Comparison of ENCODE assay signal across 9 mouse cellular contexts in genomic region chr19:6299450-6300267, GRCm38 (mm10). TPM values are rescaled to one million over a fixed set of nuclear protein-coding genes. Genes with fewer than 3 reads are reported as not detected.
DNase-seq lines count a peak whose midpoint lies in the region; ATAC-seq and TF ChIP-seq lines count a peak whose summit lies in the region.
"Had no signal": no experiment of that assay in that cellular context is flagged by ENCODE, and none has a peak within 500 bp of the region (broad histone marks: within the 10 kb centered on the region; RNA-seq: fewer than 3 reads in every experiment).

No protein-coding gene starts in this region.

- ATAC-seq in erythroid progenitor cell, adult 5-6 weeks (replicated peaks; ENCODE audit: low FRiP score, poor library complexity, severe bottlenecking): 0 out of 2 replicates have a peak, but pooled peaks have one; percentile 10
- peak; percentile 52 for ATAC-seq in monocyte, adult 5-6 weeks (replicated peaks; ENCODE audit: insufficient number of reproducible peaks, low FRiP score, low TSS enrichment, poor library complexity, severe bottlenecking)

- DNase-seq in kidney, adult 2 months: peak; percentile 49
- no peak for DNase-seq in kidney, adult 11 months
- peak; percentile 25 to 36 for DNase-seq in kidney, postnatal 4 days
- DNase-seq in cerebellum, adult 9-11 months: no peak
- DNase-seq in spleen, postnatal 4 days (ENCODE audit: low spot score in 2 of 2): no peak
- no peak for DNase-seq in cerebellum, postnatal 4 days (ENCODE audit: low spot score in 2 of 2)

- 0 out of 2 replicates have a peak, but pooled peaks have one; percentile 3 for TF ChIP-seq CTCF in kidney, adult 2 months (conservative IDR thresholded peaks at IDR 0.05; ENCODE audit: insufficient read depth, insufficient read length, low read depth, low read length)

- no peak for TF ChIP-seq POLR2A in kidney, adult 2 months (IDR thresholded peaks at IDR 0.05; ENCODE audit: low read depth, low read length)

- H3K27me3 ChIP-seq in kidney, adult 2 months (replicated peaks; ENCODE audit: control insufficient read depth, insufficient read depth, low read length): no peaks in the 10 kb centered on the region
- H3K27me3 ChIP-seq: midbrain, embryonic 12.5 days had no signal

- peaks cover 5% of the 10 kb centered on the region; the same call in 1 of the 2 replicates for H3K4me1 ChIP-seq in kidney, adult 2 months (ENCODE audit: control insufficient read depth, insufficient read depth, low read length)
- H3K4me1 ChIP-seq: midbrain, embryonic 12.5 days had no signal

- H3K4me3 ChIP-seq in kidney, adult 2 months (ENCODE audit: insufficient read depth, low read depth, low read length): no peak overlapping the region
- H3K4me3 ChIP-seq: midbrain, embryonic 12.5 days had no signal

- H3K27ac ChIP-seq in kidney, adult 2 months (ENCODE audit: insufficient read depth, low read depth, low read length): peak overlapping the region; percentile 84

- H3K36me3 ChIP-seq in kidney, adult 2 months (ENCODE audit: control insufficient read depth, insufficient read depth, low read length): 0 out of 2 replicates have a peak, but pooled peaks cover 2% of the 10 kb centered on the region

- WGBS in kidney, adult 2 months: 71% methylated on average over 7 of the region's 7 CpGs

RNA-seq across cellular contexts. Expression of gene Cdc42bpg, which starts 6.6 kb away (rescaled TPM):
- polyA plus RNA-seq in kidney, adult 2 months (2012; rRNA removed): 26.6 and 31.1 TPM in 2 replicates
- 0.36 TPM in 1 of 2 replicates, not detected in the other for total RNA-seq in erythroid progenitor cell, adult 5-6 weeks (2015; ENCODE audit: low replicate concordance)
- 1.4 and 1.5 TPM in 2 replicates for total RNA-seq in erythroid progenitor cell, adult 5-6 weeks (2017; ENCODE audit: low replicate concordance)
- total RNA-seq in monocyte, adult 5-6 weeks (2017): 1.9 to 4.3 TPM (median 2.2 TPM) in 3 replicates

RNA-seq across cellular contexts. Expression of gene Ehd1, which starts 23.1 kb away (rescaled TPM):
- polyA plus RNA-seq in kidney, adult 2 months (2012; rRNA removed): 224 and 317 TPM in 2 replicates
- total RNA-seq in erythroid progenitor cell, adult 5-6 weeks (2015; ENCODE audit: low replicate concordance): 20.1 and 23.4 TPM in 2 replicates
- 17.5 and 30.7 TPM in 2 replicates for total RNA-seq in erythroid progenitor cell, adult 5-6 weeks (2017; ENCODE audit: low replicate concordance)
- total RNA-seq in monocyte, adult 5-6 weeks (2017): 40.8 to 62.5 TPM (median 59.6 TPM) in 3 replicates

RNA-seq across cellular contexts. Expression of gene Men1, which starts 35.1 kb away (rescaled TPM):
- 49.5 and 63.2 TPM in 2 replicates for polyA plus RNA-seq in kidney, adult 2 months (2012; rRNA removed)
- total RNA-seq in erythroid progenitor cell, adult 5-6 weeks (2015; ENCODE audit: low replicate concordance): 5.4 and 23.9 TPM in 2 replicates
- total RNA-seq in erythroid progenitor cell, adult 5-6 weeks (2017; ENCODE audit: low replicate concordance): 10.0 and 17.1 TPM in 2 replicates
- 14.1 to 22.5 TPM (median 17.8 TPM) in 3 replicates for total RNA-seq in monocyte, adult 5-6 weeks (2017)

RNA-seq across cellular contexts. Expression of gene Map4k2, which starts 41.3 kb away (rescaled TPM):
- polyA plus RNA-seq in kidney, adult 2 months (2012; rRNA removed): 92.3 and 145 TPM in 2 replicates
- total RNA-seq in erythroid progenitor cell, adult 5-6 weeks (2015; ENCODE audit: low replicate concordance): 14.7 and 19.8 TPM in 2 replicates
- 19.4 and 37.7 TPM in 2 replicates for total RNA-seq in erythroid progenitor cell, adult 5-6 weeks (2017; ENCODE audit: low replicate concordance)
- 119 to 200 TPM (median 169 TPM) in 3 replicates for total RNA-seq in monocyte, adult 5-6 weeks (2017)

RNA-seq across cellular contexts. Expression of gene Atg2a, which starts 58.2 kb away (rescaled TPM):
- 27.4 and 33.2 TPM in 2 replicates for polyA plus RNA-seq in kidney, adult 2 months (2012; rRNA removed)
- total RNA-seq in erythroid progenitor cell, adult 5-6 weeks (2015; ENCODE audit: low replicate concordance): 13.8 and 18.0 TPM in 2 replicates
- total RNA-seq in erythroid progenitor cell, adult 5-6 weeks (2017; ENCODE audit: low replicate concordance): 18.4 and 18.6 TPM in 2 replicates
- 32.7 to 41.0 TPM (median 33.2 TPM) in 3 replicates for total RNA-seq in monocyte, adult 5-6 weeks (2017)

Comparison
In these comparisons a context has a peak if more than half of its experiments do, and no peak if none do; other contexts are left out.
1. DNase-seq: peak in kidney, adult 2 months (single experiment) and kidney, postnatal 4 days (2 of 2); none in kidney, adult 11 months (single experiment), cerebellum, adult 9-11 months (single experiment), spleen, postnatal 4 days (0 of 2) and cerebellum, postnatal 4 days (0 of 2).